Mouse (Mus musculus): Measurements from ENCODE around the gene Yars2. TPM values are rescaled to one million over a fixed set of nuclear protein-coding genes. Genes with fewer than 3 reads are reported as not detected.

Yars2 gene
- 13.1 and 18.8 TPM in 2 replicates for polyA plus RNA-seq (2012; rRNA removed)

DNA sequence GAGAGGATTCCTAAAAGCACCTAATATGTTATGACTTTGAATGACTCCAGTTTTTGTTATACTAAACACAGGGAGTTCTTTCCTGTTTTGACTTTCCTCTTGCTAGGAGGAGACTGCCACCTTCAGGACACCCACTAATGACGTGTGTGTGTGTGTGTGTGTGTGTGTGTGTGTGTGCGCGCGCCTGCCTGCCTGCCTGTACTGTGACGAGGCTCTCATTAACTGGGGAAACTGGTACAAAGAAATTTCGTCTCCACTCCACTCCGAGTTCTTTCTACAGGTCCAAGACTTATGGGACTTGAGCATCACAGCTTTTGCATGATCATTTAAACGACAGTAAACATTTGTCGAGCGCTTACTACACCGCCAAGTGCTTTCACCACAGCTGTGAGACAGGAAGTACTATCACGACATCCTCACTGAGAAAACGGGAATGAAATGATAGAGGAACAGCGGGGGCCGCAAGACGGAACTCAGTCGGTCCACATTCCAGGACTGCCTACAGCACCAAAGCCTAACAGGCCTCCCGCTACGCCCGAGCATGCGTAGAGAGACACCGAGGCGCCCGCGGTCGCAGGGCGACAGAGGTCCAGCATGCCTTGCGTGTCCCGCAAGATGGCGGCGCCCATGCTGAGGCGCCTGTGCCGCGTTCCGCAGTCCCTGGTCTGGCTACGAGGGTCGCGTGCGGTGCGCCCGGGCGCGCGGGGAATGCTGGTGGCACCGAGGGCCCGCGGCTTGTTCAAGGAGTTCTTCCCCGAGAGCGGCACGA lies at the start of gene Yars2:
TSS of gene Yars2 (plus strand) at position 597 of the 769 bp plus-strand sequence.
- WGBS, result under 1% methylated on average over 50 of the region's 50 CpGs
- no peaks in the 10 kb centered on the region for H3K27me3 ChIP-seq (ENCODE audit: control insufficient read depth, insufficient read depth, low read length)
- peaks cover 8% of the 10 kb centered on the region for H3K36me3 ChIP-seq (ENCODE audit: control insufficient read depth, insufficient read depth, low read length)
- H3K27ac ChIP-seq (ENCODE audit: insufficient read depth, low read length), result peak within 1 kb of the TSS; percentile 81
- peak; percentile 75 to 87 for DNase-seq (ENCODE audit: low read depth in 1 of 2, low spot score in 2 of 2)
- peaks cover 5% of the 10 kb centered on the region for H3K4me1 ChIP-seq (ENCODE audit: control insufficient read depth, insufficient read depth, insufficient read length)
- peak within 1 kb of the TSS; percentile 92 for H3K4me3 ChIP-seq (ENCODE audit: extremely low read depth, insufficient read depth, insufficient read length)
- TF ChIP-seq POLR2A (IDR thresholded peaks at IDR 0.05; ENCODE audit: low read depth, low read length) (peak; percentile 85), CTCF (IDR thresholded peaks at IDR 0.05; ENCODE audit: extremely low read depth, insufficient read depth, insufficient read length, insufficient replicate concordance) (peak; percentile 13; the same call in 1 of the 2 replicates)

DNA sequence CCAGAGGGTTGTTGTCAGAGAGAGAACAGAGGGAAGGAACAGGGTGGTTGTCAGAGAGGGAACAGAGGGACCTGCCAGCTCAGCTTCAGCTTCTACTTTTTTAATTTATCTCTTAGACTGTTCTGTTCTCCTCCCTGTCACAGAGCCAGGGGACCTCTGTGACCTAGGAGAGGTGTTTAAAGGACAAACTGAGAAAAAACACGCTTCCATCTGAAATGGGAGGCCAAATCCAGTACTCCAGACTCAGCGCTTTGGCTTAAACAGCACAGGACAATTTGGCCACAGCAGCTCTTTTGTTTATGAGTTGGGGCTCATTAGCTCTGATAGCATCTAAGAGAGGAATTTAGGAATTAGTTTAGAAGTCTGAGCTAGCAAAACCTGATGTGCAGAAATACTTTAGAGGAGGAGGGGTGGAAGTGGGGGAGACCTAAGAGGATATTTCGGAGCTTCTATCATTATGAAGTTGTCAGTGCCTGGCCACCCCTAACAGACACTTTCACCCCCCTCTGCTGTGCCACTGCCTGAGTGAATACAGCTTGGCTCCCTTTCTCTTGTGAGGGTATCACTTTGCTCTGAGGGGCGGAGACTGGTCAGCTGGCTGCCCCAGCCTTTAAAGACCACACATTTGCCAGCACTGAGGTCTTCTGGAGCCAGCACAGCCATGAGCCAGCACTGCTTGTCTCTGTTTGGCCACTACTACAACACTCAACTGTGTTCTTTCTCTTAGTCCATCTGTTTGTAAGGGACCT lies 49.3 kb upstream of the Yars2 start:
- no peak overlapping the region for H3K4me3 ChIP-seq (ENCODE audit: extremely low read depth, insufficient read depth, insufficient read length)
- no peak for TF ChIP-seq CTCF (IDR thresholded peaks at IDR 0.05; ENCODE audit: extremely low read depth, insufficient read depth, insufficient read length, insufficient replicate concordance)
- TF ChIP-seq POLR2A (IDR thresholded peaks at IDR 0.05; ENCODE audit: low read depth, low read length), result no peak
- no peaks in the 10 kb centered on the region for H3K36me3 ChIP-seq (ENCODE audit: control insufficient read depth, insufficient read depth, low read length)
- no peaks in the 10 kb centered on the region for H3K4me1 ChIP-seq (ENCODE audit: control insufficient read depth, insufficient read depth, insufficient read length)
- 82% methylated on average over 4 of the region's 4 CpGs for WGBS
- no peaks in the 10 kb centered on the region for H3K27me3 ChIP-seq (ENCODE audit: control insufficient read depth, insufficient read depth, low read length)
- no peak overlapping the region for H3K27ac ChIP-seq (ENCODE audit: insufficient read depth, low read length)
- no peak for DNase-seq (ENCODE audit: low read depth in 1 of 2, low spot score in 2 of 2)

DNA sequence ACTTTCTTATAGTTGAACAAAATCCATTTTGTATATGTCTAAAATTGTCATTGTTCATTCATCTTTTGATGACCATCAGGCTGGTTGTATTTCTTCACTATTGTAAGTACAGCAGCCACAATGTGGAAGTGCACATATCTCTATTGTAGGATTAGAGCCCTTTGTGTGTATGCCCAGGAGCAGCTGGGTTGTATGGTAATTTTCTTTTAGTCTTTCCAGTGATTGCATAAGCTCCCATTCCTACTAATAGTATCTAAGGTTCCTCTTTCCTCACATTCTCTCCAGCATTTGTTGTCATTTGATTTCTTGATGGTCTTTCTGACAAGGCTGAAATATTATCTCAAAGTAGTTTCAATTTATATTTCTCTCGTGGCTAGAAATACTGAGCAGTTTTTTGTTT lies 47.5 kb upstream of the Yars2 start:
- Histone ChIP-seq H3K36me3 (ENCODE audit: control insufficient read depth, insufficient read depth, low read length) (no peaks in the 10 kb centered on the region), H3K27ac (ENCODE audit: insufficient read depth, low read length) (no peak overlapping the region), H3K4me1 (ENCODE audit: control insufficient read depth, insufficient read depth, insufficient read length) (no peaks in the 10 kb centered on the region), H3K27me3 (ENCODE audit: control insufficient read depth, insufficient read depth, low read length) (no peaks in the 10 kb centered on the region), H3K4me3 (ENCODE audit: extremely low read depth, insufficient read depth, insufficient read length) (no peak overlapping the region)
- TF ChIP-seq CTCF (IDR thresholded peaks at IDR 0.05; ENCODE audit: extremely low read depth, insufficient read depth, insufficient read length, insufficient replicate concordance) (no peak), POLR2A (IDR thresholded peaks at IDR 0.05; ENCODE audit: low read depth, low read length) (no peak)
- no peak for DNase-seq (ENCODE audit: low read depth in 1 of 2, low spot score in 2 of 2)
- WGBS, result 54% methylated on average over 1 of the region's 1 CpGs

DNA sequence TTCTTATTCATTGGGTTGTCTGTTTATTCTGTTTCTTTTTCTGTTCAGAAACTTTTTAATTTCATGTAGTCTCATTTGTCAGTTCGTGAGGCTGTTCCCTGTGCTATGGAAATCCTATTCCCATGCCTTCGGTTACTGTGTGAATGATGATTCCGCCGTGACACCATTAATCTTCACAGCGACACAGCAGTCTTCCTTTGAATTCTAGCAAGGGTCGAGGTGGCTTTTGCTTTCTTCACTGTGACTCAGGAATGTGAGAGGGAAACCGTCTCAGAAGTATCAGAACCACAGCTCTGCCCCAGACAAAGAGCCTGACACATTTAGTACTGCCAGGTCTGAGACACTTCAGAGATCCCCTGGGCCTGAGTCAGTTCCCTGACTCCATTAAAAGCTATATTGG lies 46.9 kb upstream of the Yars2 start:
- H3K36me3 ChIP-seq (ENCODE audit: control insufficient read depth, insufficient read depth, low read length), result no peaks in the 10 kb centered on the region
- 80% methylated on average over 7 of the region's 7 CpGs for WGBS
- TF ChIP-seq CTCF (IDR thresholded peaks at IDR 0.05; ENCODE audit: extremely low read depth, insufficient read depth, insufficient read length, insufficient replicate concordance) (no peak), POLR2A (IDR thresholded peaks at IDR 0.05; ENCODE audit: low read depth, low read length) (no peak)
- no peaks in the 10 kb centered on the region for H3K4me1 ChIP-seq (ENCODE audit: control insufficient read depth, insufficient read depth, insufficient read length)
- no peaks in the 10 kb centered on the region for H3K27me3 ChIP-seq (ENCODE audit: control insufficient read depth, insufficient read depth, low read length)
- H3K4me3 ChIP-seq (ENCODE audit: extremely low read depth, insufficient read depth, insufficient read length), result no peak overlapping the region
- no peak for DNase-seq (ENCODE audit: low read depth in 1 of 2, low spot score in 2 of 2)
- H3K27ac ChIP-seq (ENCODE audit: insufficient read depth, low read length), result no peak overlapping the region

DNA sequence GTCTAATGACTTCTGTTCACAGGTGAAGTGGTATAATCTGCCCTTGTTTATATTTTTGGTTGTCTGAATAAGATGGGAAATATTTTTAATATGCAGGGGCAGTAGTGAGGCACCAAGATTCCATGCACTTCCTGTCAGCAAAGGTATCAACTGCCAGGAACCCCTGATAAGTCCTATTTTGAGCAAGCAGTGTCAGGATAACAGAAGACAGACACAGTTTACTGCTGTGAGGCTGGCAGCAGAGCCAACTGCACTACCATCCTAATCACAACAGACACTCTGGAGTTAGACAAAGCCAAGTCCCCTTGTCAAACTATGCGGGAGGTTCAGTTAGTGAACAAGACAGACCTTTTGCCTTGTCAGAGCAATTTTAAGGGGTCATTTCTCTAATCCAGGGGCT lies 46.1 kb upstream of the Yars2 start:
- no peak for TF ChIP-seq POLR2A (IDR thresholded peaks at IDR 0.05; ENCODE audit: low read depth, low read length)
- no peak for TF ChIP-seq CTCF (IDR thresholded peaks at IDR 0.05; ENCODE audit: extremely low read depth, insufficient read depth, insufficient read length, insufficient replicate concordance)
- no peaks in the 10 kb centered on the region for H3K36me3 ChIP-seq (ENCODE audit: control insufficient read depth, insufficient read depth, low read length)
- H3K27me3 ChIP-seq (ENCODE audit: control insufficient read depth, insufficient read depth, low read length), result no peaks in the 10 kb centered on the region
- DNase-seq (ENCODE audit: low read depth in 1 of 2, low spot score in 2 of 2), result no peak
- no peak overlapping the region for H3K4me3 ChIP-seq (ENCODE audit: extremely low read depth, insufficient read depth, insufficient read length)
- H3K27ac ChIP-seq (ENCODE audit: insufficient read depth, low read length), result no peak overlapping the region
- WGBS, result 88% methylated on average over 1 of the region's 1 CpGs
- H3K4me1 ChIP-seq (ENCODE audit: control insufficient read depth, insufficient read depth, insufficient read length), result no peaks in the 10 kb centered on the region

DNA sequence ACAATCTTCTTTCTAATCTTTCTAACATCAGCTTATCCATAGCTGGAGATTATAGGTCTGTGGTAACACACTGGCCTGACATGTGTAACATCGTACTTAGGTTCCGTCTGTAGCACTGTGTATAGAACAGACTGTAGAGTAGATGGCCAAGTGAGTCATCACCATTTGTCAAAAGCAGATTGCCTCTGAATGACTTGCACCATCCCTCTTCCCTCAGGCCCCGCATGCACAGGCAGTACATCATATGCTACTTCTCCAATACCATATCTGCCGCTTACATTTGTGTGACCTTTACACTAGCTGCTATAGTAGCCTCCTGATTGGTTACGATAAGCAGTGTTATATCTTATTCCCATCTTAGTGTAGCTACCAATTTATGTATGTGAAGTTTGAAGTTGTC lies 41.9 kb upstream of the Yars2 start:
- no peaks in the 10 kb centered on the region for H3K27me3 ChIP-seq (ENCODE audit: control insufficient read depth, insufficient read depth, low read length)
- H3K4me1 ChIP-seq (ENCODE audit: control insufficient read depth, insufficient read depth, insufficient read length), result no peaks in the 10 kb centered on the region
- no peak overlapping the region for H3K27ac ChIP-seq (ENCODE audit: insufficient read depth, low read length)
- H3K36me3 ChIP-seq (ENCODE audit: control insufficient read depth, insufficient read depth, low read length), result no peaks in the 10 kb centered on the region
- WGBS, result 94% methylated on average over 5 of the region's 5 CpGs
- H3K4me3 ChIP-seq (ENCODE audit: extremely low read depth, insufficient read depth, insufficient read length), result no peak overlapping the region
- no peak for DNase-seq (ENCODE audit: low read depth in 1 of 2, low spot score in 2 of 2)
- TF ChIP-seq CTCF (IDR thresholded peaks at IDR 0.05; ENCODE audit: extremely low read depth, insufficient read depth, insufficient read length, insufficient replicate concordance) (no peak), POLR2A (IDR thresholded peaks at IDR 0.05; ENCODE audit: low read depth, low read length) (no peak)

All from spleen, adult 2 months (tissue).